Mouse (Mus musculus) midbrain, embryonic 14.5 days (tissue): ENCODE data around the gene Med27. TPM values are rescaled to one million over a fixed set of nuclear protein-coding genes. Genes with fewer than 3 reads are reported as not detected.

Experiments used
- ATAC-seq: fragments of 200-750 bp; cut with Nextera tagmentation; 2 replicates; pipeline ENCODE4 v1.8.0; 2017; ENCODE audit warnings: moderate number of reproducible peaks, moderate library complexity; ENCODE audit not compliant: low FRiP score, low TSS enrichment
- DNase-seq: peaks from one replicate; pipeline ENCODE4 v3.0.0-alpha.2; 2015
- H3K27ac ChIP-seq: fragments of 300-500 bp; sonication (generic); replicated peaks from 2 replicates; pipeline ENCODE4 v1.5.1; 2014; ENCODE audit warnings: mild to moderate bottlenecking, low read depth, low read length, moderate library complexity
- H3K27me3 ChIP-seq: fragments of 300-500 bp; sonication (generic); 2 replicates; pipeline ENCODE4 v1.6.1; 2014; ENCODE audit warnings: low read length, control low read depth, mixed read lengths; ENCODE audit not compliant: control insufficient read depth, insufficient read depth
- H3K36me3 ChIP-seq: fragments of 300-500 bp; sonication (generic); 2 replicates; pipeline ENCODE4 v1.6.1; 2014; ENCODE audit warnings: low read length, control low read depth; ENCODE audit not compliant: control insufficient read depth, insufficient read depth
- H3K4me1 ChIP-seq: fragments of 300-500 bp; sonication (generic); 2 replicates; pipeline ENCODE4 v1.6.1; 2014; ENCODE audit warnings: mild to moderate bottlenecking, antibody characterized with exemption, low read length, control low read depth; ENCODE audit not compliant: control insufficient read depth, insufficient read depth
- H3K4me2 ChIP-seq: fragments of 300-500 bp; sonication (generic); 2 replicates; pipeline ENCODE4 v1.6.1; 2014; ENCODE audit warnings: mild to moderate bottlenecking, low read length, moderate library complexity
- H3K4me3 ChIP-seq: fragments of 300-500 bp; sonication (generic); replicated peaks from 2 replicates; pipeline ENCODE4 v1.5.1; 2014; ENCODE audit warnings: low read depth, low read length
- H3K9ac ChIP-seq: fragments of 300-500 bp; sonication (generic); replicated peaks from 2 replicates; pipeline ENCODE4 v1.6.1; 2014; ENCODE audit warnings: mild to moderate bottlenecking, low read length, moderate library complexity
- H3K9me3 ChIP-seq: fragments of 300-500 bp; sonication (generic); 2 replicates; pipeline ENCODE4 v1.6.1; 2016; ENCODE audit warnings: low read length, control low read depth, mixed read lengths; ENCODE audit not compliant: control insufficient read depth
- WGBS: fragments of 180-500 bp; shearing (Covaris S2); extraction: QIAGEN DNeasy Blood & Tissue Kit; methylation state at CpG from one replicate; pipeline ENCODE4 v1.1.7; 2014; 5-methylcytosine and 5-hydroxymethylcytosine counted together
- polyA plus RNA-seq: library from polyadenylated mRNA; unstranded; fragments of >200 nt; fragmentation: Nextera tagmentation; extraction: Ambion mirVana; gene quantifications from 2 replicates; pipeline ENCODE4 v1.2.1, GENCODE M21; 2014

Med27 gene
- polyA plus RNA-seq, 1 experiment from 2014 or later: 81.0 TPM

- Histone ChIP-seq H3K36me3 (no peaks in the 10 kb centered on the region), H3K27me3 (no peaks in the 10 kb centered on the region), H3K9ac (no peak overlapping the region), H3K9me3 (no peaks in the 10 kb centered on the region), H3K4me2 (no peak overlapping the region), H3K4me3 (no peak overlapping the region), H3K27ac (no peak overlapping the region), H3K4me1 (peaks cover 16% of the 10 kb centered on the region)
- ATAC-seq (no peak), DNase-seq (no peak)
These were observed 95.7 kb downstream of the Med27 start for GRCm38 (mm10) chr2:29442275-29442674.

GRCm38 (mm10) chr2:29443626-29444217, 97.1 kb downstream of the Med27 start:
- WGBS: 92% methylated on average over 2 of the region's 2 CpGs
- Histone ChIP-seq H3K27me3 (no peaks in the 10 kb centered on the region), H3K36me3 (no peaks in the 10 kb centered on the region), H3K9ac (no peak overlapping the region), H3K4me2 (no peak overlapping the region), H3K4me3 (no peak overlapping the region), H3K27ac (no peak overlapping the region), H3K4me1 (peaks cover 22% of the 10 kb centered on the region), H3K9me3 (no peaks in the 10 kb centered on the region)
- ATAC-seq (no peak), DNase-seq (no peak)

GRCm38 (mm10) chr2:29448476-29449002, 101.9 kb downstream of the Med27 start:
- no peak overlapping the region for H3K9ac ChIP-seq
- no peaks in the 10 kb centered on the region for H3K27me3 ChIP-seq
- no peak overlapping the region for H3K4me2 ChIP-seq
- DNase-seq (no peak), ATAC-seq (no peak)
- H3K4me3 ChIP-seq: no peak overlapping the region
- peaks cover 44% of the 10 kb centered on the region for H3K4me1 ChIP-seq
- H3K36me3 ChIP-seq: no peaks in the 10 kb centered on the region
- peak overlapping the region; percentile 68 for H3K27ac ChIP-seq
- H3K9me3 ChIP-seq: no peaks in the 10 kb centered on the region
- 61% methylated on average over 7 of the region's 7 CpGs for WGBS

DNA sequence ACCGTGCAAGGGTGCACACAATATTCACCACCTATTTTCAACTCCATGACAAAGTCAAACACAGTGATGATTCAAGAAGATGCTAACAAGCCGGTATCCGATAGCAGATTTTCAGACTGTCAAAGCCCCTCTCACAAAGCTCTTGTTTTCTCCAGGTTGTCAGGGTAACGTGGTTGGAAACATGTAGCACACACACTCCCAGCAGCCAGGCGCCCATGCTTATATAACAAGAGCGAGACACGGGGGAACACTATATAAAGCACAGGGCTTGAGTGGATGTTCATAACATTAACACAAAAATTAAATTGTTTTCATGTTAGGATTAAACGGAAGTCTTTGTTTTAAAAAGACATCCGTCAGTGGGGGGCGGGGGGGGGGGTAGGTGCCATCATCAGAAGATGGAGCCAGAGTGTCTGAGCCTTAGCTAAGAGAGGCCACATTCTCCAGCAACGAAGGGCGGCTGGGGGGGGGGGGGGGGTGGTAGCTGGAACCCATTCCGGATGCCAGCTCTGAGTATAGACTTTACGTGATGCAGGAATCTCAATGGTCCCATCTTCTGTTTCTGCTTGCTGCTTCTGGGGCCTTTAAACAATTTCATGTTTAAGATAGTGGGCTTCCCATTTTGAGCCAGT, 104.9 kb downstream of the Med27 start:
- 58% methylated on average over 14 of the region's 14 CpGs for WGBS
- Histone ChIP-seq H3K27ac (no peak overlapping the region; the same call in 1 of the 2 replicates), H3K4me3 (no peak overlapping the region), H3K9me3 (no peaks in the 10 kb centered on the region), H3K9ac (no peak overlapping the region), H3K4me1 (peaks cover 58% of the 10 kb centered on the region), H3K36me3 (no peaks in the 10 kb centered on the region), H3K4me2 (no peak overlapping the region), H3K27me3 (no peaks in the 10 kb centered on the region)
- DNase-seq (peak; percentile 68), ATAC-seq (no peak)

- Histone ChIP-seq H3K9me3 (no peaks in the 10 kb centered on the region), H3K9ac (no peak overlapping the region), H3K36me3 (no peaks in the 10 kb centered on the region), H3K4me3 (no peak overlapping the region), H3K4me1 (peaks cover 49% of the 10 kb centered on the region), H3K4me2 (no peak overlapping the region), H3K27me3 (no peaks in the 10 kb centered on the region), H3K27ac (no peak overlapping the region)
- 38% methylated on average over 4 of the region's 4 CpGs for WGBS
- DNase-seq: no peak
- no peak for ATAC-seq
These were observed 106.8 kb downstream of the Med27 start for GRCm38 (mm10) chr2:29453376-29453775.

- no peak overlapping the region for H3K9ac ChIP-seq
- H3K4me2 ChIP-seq: no peak overlapping the region
- no peaks in the 10 kb centered on the region for H3K27me3 ChIP-seq
- H3K4me3 ChIP-seq: no peak overlapping the region
- H3K4me1 ChIP-seq: peaks cover 30% of the 10 kb centered on the region
- DNase-seq (no peak), ATAC-seq (no peak)
- no peak overlapping the region for H3K27ac ChIP-seq
- H3K36me3 ChIP-seq: no peaks in the 10 kb centered on the region
- 72% methylated on average over 9 of the region's 9 CpGs for WGBS
- H3K9me3 ChIP-seq: no peaks in the 10 kb centered on the region
These were observed 110.2 kb downstream of the Med27 start for GRCm38 (mm10) chr2:29456631-29457320.

DNA sequence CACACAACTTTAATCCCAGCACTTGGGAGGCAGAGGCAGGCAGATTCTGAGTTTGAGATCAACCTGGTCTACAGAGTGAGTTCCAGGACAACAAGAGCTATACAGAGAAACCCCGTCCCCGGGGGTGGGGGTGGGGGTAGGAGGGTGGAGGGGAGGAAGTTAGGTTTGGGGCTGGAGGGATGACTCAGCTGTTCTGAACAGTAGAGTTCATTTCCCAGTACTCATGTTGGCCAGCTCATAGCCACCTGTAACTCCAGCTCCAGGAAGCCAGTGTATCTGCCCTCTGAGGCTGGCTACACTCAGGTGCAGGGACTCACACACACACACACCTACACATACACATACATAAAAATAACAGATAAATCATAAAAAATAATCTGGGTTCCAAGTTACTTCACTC, 111.1 kb downstream of the Med27 start:
- Histone ChIP-seq H3K4me1 (peaks cover 23% of the 10 kb centered on the region), H3K36me3 (no peaks in the 10 kb centered on the region), H3K9ac (no peak overlapping the region), H3K4me2 (no peak overlapping the region), H3K27ac (no peak overlapping the region), H3K9me3 (no peaks in the 10 kb centered on the region), H3K4me3 (no peak overlapping the region), H3K27me3 (no peaks in the 10 kb centered on the region)
- ATAC-seq (no peak), DNase-seq (no peak)
- WGBS: 75% methylated on average over 2 of the region's 2 CpGs

DNA sequence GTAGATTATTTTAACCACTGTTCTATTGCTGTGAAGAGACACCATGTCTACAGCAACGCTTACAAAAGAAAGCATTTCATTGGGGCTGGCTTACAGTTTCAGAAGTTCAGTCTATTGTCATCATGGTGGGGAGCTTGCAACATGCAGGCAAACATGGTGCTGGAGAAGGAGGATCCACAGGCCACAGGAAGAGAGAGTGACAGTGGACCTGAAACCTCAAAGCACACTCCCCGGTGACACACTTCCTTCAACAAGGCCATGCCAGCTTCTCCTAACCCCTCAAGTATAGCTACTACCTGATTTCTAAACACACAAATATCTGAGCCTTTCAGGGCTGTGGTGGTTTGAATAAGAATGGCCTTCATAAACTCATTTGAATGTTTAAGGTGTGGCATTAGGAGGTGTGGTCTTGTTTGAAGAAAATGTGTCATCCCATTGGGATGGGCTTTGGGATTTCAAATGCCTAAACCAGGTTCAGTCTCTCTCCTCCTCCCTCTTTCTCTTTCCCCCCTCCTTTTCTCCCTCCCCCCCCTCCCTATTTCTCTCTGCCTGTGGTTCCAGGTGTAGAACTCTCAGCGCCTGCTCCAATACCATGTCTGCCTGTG, 111.8 kb downstream of the Med27 start:
- peaks cover 15% of the 10 kb centered on the region for H3K4me1 ChIP-seq
- H3K36me3 ChIP-seq: no peaks in the 10 kb centered on the region
- no peaks in the 10 kb centered on the region for H3K27me3 ChIP-seq
- H3K4me2 ChIP-seq: no peak overlapping the region
- no peak overlapping the region for H3K27ac ChIP-seq
- H3K4me3 ChIP-seq: no peak overlapping the region
- DNase-seq (no peak), ATAC-seq (no peak)
- H3K9me3 ChIP-seq: no peaks in the 10 kb centered on the region
- H3K9ac ChIP-seq: no peak overlapping the region
- 91% methylated on average over 3 of the region's 3 CpGs for WGBS
